Mouse (Mus musculus) yolk sac, embryonic 10.5 days (tissue): ENCODE measurements around the gene Dhrs11.
"Not testable (repeated sequence)": the region's sequence is repeated elsewhere in the genome, so short reads cannot be mapped to it uniquely, and the experiment has no call there.

Source experiments
- DNase-seq: peaks from one replicate; pipeline ENCODE4 v3.0.0-alpha.2; 2017; ENCODE audit warnings: low spot score

The Dhrs11 gene

DNA sequence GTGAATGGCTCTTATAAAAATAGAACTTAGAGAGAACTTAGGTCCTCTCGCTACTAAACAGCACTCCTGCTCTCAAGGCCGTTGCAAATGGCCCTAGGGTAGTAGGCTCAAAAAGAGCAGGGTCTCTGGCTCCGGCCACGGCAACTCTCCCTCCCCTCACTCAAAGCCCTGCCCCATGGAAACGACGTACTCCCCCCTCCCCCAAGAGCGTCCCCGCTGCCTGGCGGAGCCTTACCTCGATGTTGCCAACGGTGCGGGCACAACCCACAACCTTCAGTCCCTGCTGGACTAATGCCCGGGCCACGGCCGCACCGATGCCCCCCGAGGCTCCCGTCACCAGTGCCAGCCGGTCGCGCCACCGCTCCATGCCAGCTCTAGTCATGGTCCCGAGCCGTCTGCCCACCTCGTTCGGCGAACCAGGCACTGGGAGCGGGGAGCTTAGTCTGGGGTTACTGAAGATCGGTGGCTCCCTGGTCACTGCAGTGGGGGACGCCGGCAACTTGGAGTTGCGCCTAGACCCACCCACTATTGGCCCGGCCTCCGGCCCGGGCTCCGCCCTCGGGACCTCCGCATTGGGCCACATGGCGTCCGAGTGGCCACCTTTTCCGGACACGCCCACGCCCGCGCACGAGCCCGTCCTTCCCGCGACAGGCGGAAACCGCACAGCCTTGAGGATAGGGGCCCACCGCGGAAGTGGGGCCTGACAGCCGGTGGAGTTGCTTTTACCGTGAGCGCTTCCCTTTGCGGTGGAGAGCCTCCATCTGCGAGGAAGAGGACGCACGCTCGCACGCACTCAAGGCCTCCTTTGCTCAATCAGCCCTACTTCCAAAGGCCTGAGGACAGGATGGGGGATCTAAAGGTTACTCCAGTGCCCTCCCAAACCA, at the start of gene Dhrs11:
Gene Dhrs11, minus strand, starts transcription at position 479 of the 884 bp plus-strand sequence.
- DNase-seq, result peak; percentile 94

GRCm38 (mm10) chr11:84876020-84876419, 47.2 kb upstream of the Dhrs11 start:
- not testable (repeated sequence) for DNase-seq

DNA sequence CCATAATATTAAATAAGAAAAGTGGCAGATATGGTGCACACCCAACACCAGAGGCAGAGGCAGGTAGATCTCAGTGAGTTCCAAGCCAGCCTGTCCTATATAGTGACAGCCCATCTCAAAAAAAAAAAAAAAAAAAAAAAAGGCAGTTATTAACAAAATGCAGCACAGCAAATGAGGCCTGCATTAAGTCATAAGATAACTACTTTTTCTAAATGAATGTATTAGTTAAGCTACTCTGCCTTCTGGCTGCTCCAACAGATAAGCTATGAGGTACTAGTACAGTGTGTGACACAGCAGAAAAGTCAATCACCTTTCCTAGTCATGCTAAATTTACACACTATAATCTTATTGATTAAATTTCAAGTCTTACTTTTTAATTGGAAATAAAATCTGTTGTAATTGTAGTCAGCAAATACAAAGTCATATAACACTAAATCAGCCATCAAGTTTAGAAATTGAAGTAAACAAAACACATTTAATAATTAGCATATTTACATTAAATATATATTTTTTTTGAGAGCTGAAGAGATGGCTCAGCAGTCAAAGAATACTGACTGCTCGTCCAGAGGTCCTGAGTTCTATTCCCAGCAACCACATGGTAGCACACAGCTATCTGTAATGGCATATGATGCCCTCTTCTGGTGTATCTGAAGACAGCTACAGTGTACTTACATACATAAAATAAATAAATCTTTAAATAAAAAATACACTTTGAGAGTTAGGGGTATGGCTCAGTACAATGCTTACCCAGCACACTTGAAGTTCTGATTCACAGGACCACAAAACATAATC, 44.4 kb upstream of the Dhrs11 start:
- DNase-seq, result no peak

DNA sequence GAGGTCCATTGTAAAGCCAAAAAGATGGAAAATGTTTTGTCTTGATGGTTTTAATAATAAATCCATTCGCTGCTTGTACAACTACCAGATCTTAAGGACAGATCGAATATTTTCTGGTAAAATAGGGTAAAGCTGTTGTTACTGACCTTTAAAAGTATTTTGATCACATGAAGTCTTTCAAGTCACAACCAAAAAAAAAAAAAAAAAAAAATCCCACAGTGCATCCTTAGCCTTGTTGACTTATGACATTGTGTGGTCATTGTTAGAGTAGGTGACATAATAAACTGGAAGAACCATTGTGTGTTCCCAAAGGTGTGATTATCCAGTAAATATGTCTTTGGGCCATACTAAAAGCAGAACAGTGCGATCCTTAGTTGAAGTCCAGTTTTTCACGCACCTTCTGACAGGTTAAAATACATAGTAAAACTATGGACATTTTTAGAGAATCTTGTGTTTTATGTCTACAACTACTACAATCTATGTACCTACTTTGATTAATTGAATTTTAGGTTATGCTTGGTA, 42.8 kb upstream of the Dhrs11 start:
- DNase-seq, result no peak

GRCm38 (mm10) chr11:84871046-84871445, 42.3 kb upstream of the Dhrs11 start:
- peak; percentile 89 for DNase-seq

- DNase-seq, result peak; percentile 95
Measured at GRCm38 (mm10) chr11:84870337-84871043, 41.7 kb upstream of the Dhrs11 start, which contains the start of gene Ggnbp2. Gene Ggnbp2 (minus strand): TSS chr11:84870817.

DNA sequence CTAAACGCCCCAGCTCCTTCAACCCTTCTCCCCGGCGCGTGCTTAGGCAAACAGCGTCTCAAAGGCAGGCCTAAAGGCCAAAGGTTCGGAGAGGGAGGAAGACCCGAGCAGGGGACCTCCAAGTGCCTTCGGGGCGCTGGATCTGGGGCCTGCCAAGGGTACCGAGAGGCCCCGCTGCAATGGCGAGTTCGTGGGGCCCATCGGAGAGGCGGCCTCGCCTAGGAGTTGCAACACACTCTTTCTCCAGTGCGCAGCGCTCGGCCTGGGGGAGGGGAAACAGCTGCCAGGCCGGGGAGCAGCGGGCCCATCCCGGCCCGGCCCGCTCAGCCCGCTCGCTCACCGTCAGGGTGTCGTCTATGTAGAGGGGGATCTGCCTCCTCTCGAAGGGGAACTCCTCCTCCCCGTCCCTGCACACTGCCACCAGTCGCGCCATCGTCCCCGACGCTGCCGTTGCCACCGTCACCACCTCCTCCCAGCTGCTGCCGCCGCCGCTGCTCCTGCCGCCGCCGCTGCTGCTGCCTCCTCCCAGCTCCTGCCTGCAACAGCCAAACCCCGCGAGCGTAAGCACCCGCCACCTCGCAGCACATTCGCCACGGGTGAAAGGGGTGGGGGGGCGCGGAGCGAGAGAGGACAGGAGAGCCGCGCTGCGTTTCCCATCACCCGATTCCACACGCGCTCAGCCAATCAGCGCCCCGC, 40.9 kb upstream of the Dhrs11 start:
- DNase-seq, result peak; percentile 97

- no peak for DNase-seq
Measured at GRCm38 (mm10) chr11:84868786-84869259, 40.0 kb upstream of the Dhrs11 start.

DNA sequence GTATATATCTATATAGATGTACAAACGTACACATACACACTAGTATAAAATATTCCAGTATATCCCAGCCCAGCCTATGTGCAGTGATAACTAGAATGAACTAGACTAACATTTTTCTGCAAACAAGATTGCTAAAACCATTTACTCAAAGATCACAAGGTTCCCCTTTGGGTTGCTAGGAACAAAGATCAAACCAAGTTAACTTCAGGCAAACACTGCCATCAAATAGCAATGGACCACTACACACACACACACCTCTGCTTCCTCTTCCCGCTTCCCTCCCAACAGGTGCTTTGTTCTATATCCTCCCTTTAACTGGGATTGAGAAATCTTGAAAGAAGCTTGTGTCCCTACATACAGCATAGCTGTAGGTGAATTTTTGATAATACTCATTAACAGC, 38.8 kb upstream of the Dhrs11 start:
- peak; percentile 60 for DNase-seq

- peak; percentile 75 for DNase-seq
Measured at GRCm38 (mm10) chr11:84865268-84865667, 36.5 kb upstream of the Dhrs11 start.

DNA sequence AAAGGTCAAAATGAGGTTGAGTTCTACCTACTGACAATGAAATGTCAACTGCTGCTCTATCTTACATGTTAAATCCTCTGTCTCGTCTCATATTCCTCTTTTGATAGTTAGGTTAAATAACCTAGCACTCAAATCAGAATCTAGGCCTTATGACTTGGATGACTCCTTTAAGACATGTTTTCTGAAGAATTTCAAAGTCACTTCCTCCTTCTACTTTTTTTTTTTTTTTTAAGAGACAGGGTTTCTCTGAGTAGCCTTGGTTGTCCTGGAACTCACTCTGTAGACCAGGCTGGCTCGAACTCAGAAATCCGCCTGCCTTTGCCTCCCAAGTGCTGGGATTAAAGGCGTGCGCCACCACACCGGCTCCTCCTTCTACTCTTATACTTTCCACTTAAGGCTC, 26.5 kb upstream of the Dhrs11 start:
- no peak for DNase-seq

GRCm38 (mm10) chr11:84847475-84848090, 18.8 kb upstream of the Dhrs11 start:
- no peak for DNase-seq

DNA sequence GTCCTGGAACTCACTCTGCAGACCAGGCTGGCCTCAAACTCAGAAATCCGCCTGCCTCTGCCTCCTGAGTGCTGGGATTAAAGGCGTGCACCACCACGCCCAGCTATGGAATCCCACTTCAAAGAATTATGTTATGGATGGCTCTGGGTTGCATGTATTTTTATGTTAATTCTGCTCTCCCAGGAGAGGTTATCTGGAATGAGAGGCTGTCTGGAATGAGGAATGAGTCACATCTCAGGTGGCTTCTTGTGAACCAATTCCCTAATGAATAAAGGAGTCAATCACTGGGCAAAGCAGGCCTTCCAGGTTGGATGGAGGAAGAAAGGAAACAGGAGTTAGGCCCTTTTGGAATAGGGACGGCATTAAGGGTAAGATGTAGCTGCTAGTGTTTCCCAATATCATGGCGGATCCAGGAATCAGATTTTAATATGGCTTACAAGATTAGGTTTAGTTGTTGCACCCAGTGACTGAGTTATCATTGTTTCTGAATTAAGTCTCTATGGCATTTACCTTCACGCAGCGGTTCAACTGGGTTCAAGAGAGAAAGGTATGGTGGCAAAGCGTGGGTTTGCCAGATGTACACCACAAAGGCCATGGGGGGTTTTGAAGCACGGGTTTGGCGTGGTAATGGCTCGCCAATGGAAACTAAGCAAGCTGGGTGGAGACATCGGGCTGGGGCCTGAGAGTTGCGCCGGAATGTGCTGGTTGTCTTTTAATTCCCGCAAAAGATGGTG, 18.1 kb upstream of the Dhrs11 start:
- DNase-seq, result no peak

DNA sequence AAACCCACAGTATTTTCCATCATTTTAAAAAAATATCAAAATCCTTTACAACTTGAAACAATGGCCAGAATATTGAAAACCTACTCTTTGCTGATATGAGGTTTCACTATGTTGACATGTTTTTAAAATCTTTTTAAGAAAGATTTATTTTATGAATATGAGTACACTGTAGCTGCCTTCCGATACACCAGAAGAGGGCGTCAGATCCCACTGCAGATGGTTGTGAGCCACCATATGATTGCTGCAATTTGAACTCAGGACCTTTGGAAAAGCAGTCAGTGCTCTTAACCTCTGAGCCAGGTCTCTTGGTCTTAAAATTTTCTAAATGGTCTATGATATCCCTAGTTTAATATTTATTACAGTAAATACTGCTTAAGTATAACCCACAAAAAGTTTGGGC, 10.5 kb upstream of the Dhrs11 start:
- DNase-seq, result no peak

DNA sequence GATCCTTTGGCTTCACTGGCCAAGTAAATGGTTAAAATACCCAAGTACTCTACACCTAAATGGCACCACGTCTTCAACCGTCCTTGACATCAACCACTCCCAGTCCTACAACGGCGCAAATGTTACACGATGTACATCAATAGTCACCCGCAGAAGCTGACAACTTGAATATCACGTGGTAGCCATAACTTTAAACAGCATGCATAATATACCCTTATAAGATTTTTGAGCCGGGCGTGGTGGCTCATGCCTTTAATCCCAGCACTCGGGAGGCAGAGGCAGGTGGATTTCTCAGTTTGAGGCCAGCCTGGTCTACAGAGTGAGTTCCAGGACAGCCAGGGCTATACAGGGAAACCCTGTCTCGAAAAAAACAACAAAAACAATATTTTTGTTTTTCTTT, 701 bp upstream of the Dhrs11 start:
- not testable (repeated sequence) for DNase-seq

DNA sequence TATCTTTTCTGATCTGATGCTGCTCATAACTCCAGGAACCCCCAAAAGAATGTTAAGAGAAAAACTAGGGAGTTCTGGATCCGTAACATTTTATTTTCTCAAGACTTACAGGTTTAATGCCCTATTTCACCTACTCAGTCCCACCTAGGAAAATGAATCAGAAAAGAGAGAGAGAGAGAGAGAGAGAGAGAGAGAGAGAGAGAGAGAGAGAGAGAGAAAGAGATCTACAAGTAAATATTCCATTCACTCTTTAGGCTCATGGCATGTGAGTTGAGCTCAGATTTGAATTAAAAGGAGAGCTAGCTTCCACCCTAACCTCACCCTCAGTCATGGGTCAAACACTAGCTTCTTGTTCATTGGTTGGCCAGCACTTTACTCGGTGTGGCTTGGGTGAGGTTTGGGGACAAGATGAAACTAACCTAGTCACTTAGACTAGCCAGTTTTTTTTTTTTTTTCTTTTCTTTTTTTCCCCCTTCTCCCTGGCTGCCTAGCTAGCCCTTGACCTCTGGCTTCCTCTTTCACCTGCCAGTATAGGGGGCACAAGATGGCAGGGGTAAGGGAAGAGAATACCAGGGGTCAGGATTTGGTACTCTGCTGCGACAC, 792 bp downstream of the Dhrs11 start:
- DNase-seq, result no peak

GRCm38 (mm10) chr11:84827492-84827891, 1.3 kb downstream of the Dhrs11 start:
- peak; percentile 85 for DNase-seq

GRCm38 (mm10) chr11:84826185-84826584, 2.6 kb downstream of the Dhrs11 start:
- no peak for DNase-seq

DNA sequence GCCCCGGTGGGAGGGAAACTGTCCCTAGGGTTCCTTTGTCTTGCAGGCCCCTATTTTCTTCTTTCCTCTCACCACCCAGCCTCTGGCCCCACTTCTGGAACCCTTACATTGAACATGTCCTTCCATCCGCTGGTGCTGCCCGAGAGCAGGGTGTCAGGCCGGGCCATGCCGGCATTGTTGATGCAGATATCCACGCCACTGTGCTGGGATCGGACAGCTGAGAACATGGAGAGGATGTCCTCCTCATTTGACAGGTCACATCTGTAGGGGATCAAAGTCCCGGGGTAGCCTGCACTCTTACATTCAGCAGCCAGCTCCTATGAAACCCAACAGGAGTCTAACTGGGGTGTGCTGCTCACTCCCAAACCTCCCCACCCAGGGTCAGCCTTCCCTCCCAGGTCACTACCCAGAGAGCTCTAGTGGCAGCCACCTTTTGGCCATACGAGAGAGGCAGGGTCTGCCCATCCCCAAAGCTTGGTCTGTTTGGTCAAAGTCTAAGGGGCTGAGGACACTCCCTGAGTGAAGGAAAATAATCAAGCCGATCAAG, 3.5 kb downstream of the Dhrs11 start:
- DNase-seq, result no peak
